Mouse (Mus musculus) intestine, embryonic 16.5 days (tissue): ENCODE measurements around the gene Fgg. TPM values are rescaled to one million over a fixed set of nuclear protein-coding genes. Genes with fewer than 3 reads are reported as not detected.

Source experiments
- ATAC-seq: fragments of 200-750 bp; cut with Nextera tagmentation; 2 replicates; pipeline ENCODE4 v1.8.0; 2017; ENCODE audit warnings: moderate TSS enrichment, moderate library complexity
- H3K27ac ChIP-seq: fragments of 300-500 bp; sonication (generic); 2 replicates; pipeline ENCODE4 v1.5.1; 2014; ENCODE audit warnings: mild to moderate bottlenecking, low read length
- H3K27me3 ChIP-seq: fragments of 300-500 bp; sonication (generic); replicated peaks from 2 replicates; pipeline ENCODE4 v1.6.1; 2014; ENCODE audit warnings: low read length, control low read depth, mixed read lengths; ENCODE audit not compliant: control insufficient read depth, insufficient read depth
- H3K36me3 ChIP-seq: fragments of 300-500 bp; sonication (generic); 2 replicates; pipeline ENCODE4 v1.6.1; 2014; ENCODE audit warnings: low read length, control low read depth; ENCODE audit not compliant: control insufficient read depth, insufficient read depth
- H3K4me1 ChIP-seq: fragments of 300-500 bp; sonication (generic); 2 replicates; pipeline ENCODE4 v1.6.1; 2014; ENCODE audit warnings: low read length, control low read depth, mixed read lengths; ENCODE audit not compliant: control insufficient read depth, insufficient read depth
- H3K4me2 ChIP-seq: fragments of 300-500 bp; sonication (generic); 2 replicates; pipeline ENCODE4 v1.6.1; 2014; ENCODE audit warnings: low read depth, low read length, control low read depth
- H3K4me3 ChIP-seq: fragments of 300-500 bp; sonication (generic); 2 replicates; pipeline ENCODE4 v1.5.1; 2014; ENCODE audit warnings: mild to moderate bottlenecking, low read length
- H3K9ac ChIP-seq: fragments of 300-500 bp; sonication (generic); 2 replicates; pipeline ENCODE4 v1.6.1; 2014; ENCODE audit warnings: low read depth, low read length
- H3K9me3 ChIP-seq: fragments of 300-500 bp; sonication (generic); 2 replicates; pipeline ENCODE4 v1.6.1; 2016; ENCODE audit warnings: low read length, control low read depth; ENCODE audit not compliant: control insufficient read depth
- WGBS: fragments of 180-500 bp; shearing (Covaris S2); extraction: QIAGEN DNeasy Blood & Tissue Kit; methylation state at CpG from one replicate; pipeline ENCODE4 v1.1.7; 2014; 5-methylcytosine and 5-hydroxymethylcytosine counted together
- polyA plus RNA-seq: library from polyadenylated mRNA; unstranded; fragments of >200 nt; fragmentation: Nextera tagmentation; extraction: Ambion mirVana; gene quantifications from 2 replicates; pipeline ENCODE4 v1.2.1, GENCODE M21; 2015

Fgg gene
- polyA plus RNA-seq, 1 experiment from 2014 or later: 14.1 TPM

- H3K9ac ChIP-seq: peak within 1 kb of the TSS; percentile 85
- no peaks in the 10 kb centered on the region for H3K27me3 ChIP-seq
- peak within 1 kb of the TSS; percentile 74 for H3K27ac ChIP-seq
- H3K4me2 ChIP-seq: peak within 1 kb of the TSS; percentile 84
- H3K9me3 ChIP-seq: no peaks in the 10 kb centered on the region
- WGBS: under 1% methylated on average over 61 of the region's 61 CpGs
- 0 out of 2 replicates have a peak, but pooled peaks cover 4% of the 10 kb centered on the region for H3K36me3 ChIP-seq
- peak; percentile 99 for ATAC-seq
- H3K4me1 ChIP-seq: peaks cover 8% of the 10 kb centered on the region; the same call in 1 of the 2 replicates
- peak within 1 kb of the TSS; percentile 88 for H3K4me3 ChIP-seq
These were observed 47.9 kb downstream of the Fgg start, which contains the start of gene Plrg1 for GRCm38 (mm10) chr3:83055281-83056038. TSS of gene Plrg1 (plus strand) at chr3:83055522.

DNA sequence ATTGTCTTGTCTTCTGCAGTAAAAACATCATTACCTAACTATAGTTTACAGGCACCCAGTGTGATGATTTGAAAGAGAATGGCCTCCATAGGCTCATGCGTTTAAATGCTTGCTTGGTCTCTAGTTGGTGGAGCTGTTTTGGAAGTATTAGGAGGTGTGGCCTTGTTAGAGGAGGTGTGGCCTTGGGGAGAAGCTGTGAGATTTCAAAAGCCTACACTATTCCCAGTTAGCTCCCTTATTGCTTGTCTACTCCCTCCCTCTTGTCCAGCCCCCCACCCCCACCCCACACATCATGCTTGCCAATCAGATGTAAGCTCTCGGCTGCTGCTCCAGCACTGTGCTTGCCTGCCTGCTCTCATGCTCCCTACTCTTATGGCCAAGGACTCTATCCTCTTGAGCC lies 49.5 kb downstream of the Fgg start:
- WGBS: 97% methylated on average over 2 of the region's 2 CpGs
- no peaks in the 10 kb centered on the region for H3K27me3 ChIP-seq
- H3K4me3 ChIP-seq: no peak overlapping the region
- H3K9me3 ChIP-seq: no peaks in the 10 kb centered on the region
- peaks cover 8% of the 10 kb centered on the region; the same call in 1 of the 2 replicates for H3K4me1 ChIP-seq
- peaks cover 11% of the 10 kb centered on the region; the same call in 1 of the 2 replicates for H3K36me3 ChIP-seq
- no peak overlapping the region for H3K27ac ChIP-seq
- no peak overlapping the region for H3K4me2 ChIP-seq
- no peak overlapping the region for H3K9ac ChIP-seq
- ATAC-seq: no peak

Other genes starting within 250 kb of the Fgg start
- 4.6 and 5.4 TPM in 2 replicates for gene Rbm46, start 131.2 kb upstream of the Fgg start, polyA plus RNA-seq
- 14.2 and 16.1 TPM in 2 replicates for gene Lrat, start 103.8 kb upstream of the Fgg start, polyA plus RNA-seq
- 11.6 and 19.2 TPM in 2 replicates for gene Fga, start 18.4 kb downstream of the Fgg start, polyA plus RNA-seq
- 10.5 and 13.7 TPM in 2 replicates for gene Fgb, start 42.1 kb downstream of the Fgg start, polyA plus RNA-seq
- 81.0 and 87.1 TPM in 2 replicates for gene Plrg1, start 47.8 kb downstream of the Fgg start, polyA plus RNA-seq
- gene Dchs2, start 120.2 kb downstream of the Fgg start, polyA plus RNA-seq: 0.06 and 0.12 TPM in 2 replicates